Mouse (Mus musculus) myocyte (in vitro differentiated cells): ENCODE measurements around the gene Zbtb9. TPM values are rescaled to one million over a fixed set of nuclear protein-coding genes. Genes with fewer than 3 reads are reported as not detected.

Source experiments
- polyA plus RNA-seq: library from polyadenylated mRNA; unstranded; fragments of >200 nt; fragmentation: generic; extraction: Trizol; gene quantifications from one replicate; pipeline ENCODE4 v1.2.1, GENCODE M21; 2012; ENCODE audit warnings: missing spikeins

The Zbtb9 gene
- polyA plus RNA-seq, 1 experiment, result 8.8 TPM

Other genes starting within 250 kb of the Zbtb9 start
- gene Bnip1, start 192.1 kb upstream of the Zbtb9 start, polyA plus RNA-seq, result 31.8 TPM
- 1.4 TPM for gene Nkx2-5, start 128.2 kb upstream of the Zbtb9 start, polyA plus RNA-seq
- 15.4 TPM for gene Kifc5b, start 56.1 kb upstream of the Zbtb9 start, polyA plus RNA-seq
- 9.6 TPM for gene Phf1, start 40.1 kb upstream of the Zbtb9 start, polyA plus RNA-seq
- gene Cuta, start 33.6 kb upstream of the Zbtb9 start, polyA plus RNA-seq, result 169 TPM
- gene Syngap1, start 31.9 kb upstream of the Zbtb9 start, polyA plus RNA-seq, result 5.2 TPM
- 113 TPM for gene Bak1, start 55.8 kb downstream of the Zbtb9 start, polyA plus RNA-seq
- 22.2 TPM for gene Itpr3, start 84.1 kb downstream of the Zbtb9 start, polyA plus RNA-seq
- 740 TPM for gene Uqcc2, start 160.7 kb downstream of the Zbtb9 start, polyA plus RNA-seq
- gene Ip6k3, start 194.6 kb downstream of the Zbtb9 start, polyA plus RNA-seq, result 29.7 TPM
- 72.1 TPM for gene Lemd2, start 231.3 kb downstream of the Zbtb9 start, polyA plus RNA-seq